Mouse (Mus musculus): ENCODE results near the gene Wdr48.

GRCm38 (mm10) chr9:119943326-119943725, 48.6 kb downstream of the Wdr48 start:
- TF ChIP-seq CTCF (conservative IDR thresholded peaks at IDR 0.05 in 1 of 2, IDR thresholded peaks at IDR 0.05 in 1 of 2; ENCODE audit: low read depth in 2 of 2, low read length in 2 of 2), result no peak
- TF ChIP-seq TBP (conservative IDR thresholded peaks at IDR 0.05; ENCODE audit: low read depth, low read length), result no peak
- TF ChIP-seq ZKSCAN1 (IDR thresholded peaks at IDR 0.05; ENCODE audit: borderline replicate concordance, low read depth, low read length), result no peak
- TF ChIP-seq ZNF384 (IDR thresholded peaks at IDR 0.05; ENCODE audit: low read depth, low read length), result no peak
- no peak for TF ChIP-seq ETS1 (conservative IDR thresholded peaks at IDR 0.05; ENCODE audit: low read depth, low read length)

Measured in CH12.LX (cell line).